Mouse (Mus musculus): ENCODE data around the gene Pfas.
A peak's percentile ranks its signal among the peaks of the same experiment; 100 is the strongest.
"Not testable (repeated sequence)": the region's sequence is repeated elsewhere in the genome, so short reads cannot be mapped to it uniquely, and the experiment has no call there.

Gene Pfas

GRCm38 (mm10) chr11:68967337-68968282 is 40.6 kb downstream of the Pfas start, which contains the start of gene Slc25a35:
Gene Slc25a35, plus strand, starts transcription at chr11:68968131.
- DNase-seq = peak; percentile 93

- DNase-seq = no peak
Observed at GRCm38 (mm10) chr11:68966554-68966953, 41.7 kb downstream of the Pfas start.

- DNase-seq = peak; percentile 78
Observed at GRCm38 (mm10) chr11:68965845-68966244, 42.4 kb downstream of the Pfas start.

GRCm38 (mm10) chr11:68965050-68965449 is 43.2 kb downstream of the Pfas start:
- DNase-seq = no peak

GRCm38 (mm10) chr11:68963405-68963804 is 44.9 kb downstream of the Pfas start:
- DNase-seq = no peak

GRCm38 (mm10) chr11:68962159-68962558 is 46.1 kb downstream of the Pfas start:
- DNase-seq = not testable (repeated sequence)

- DNase-seq = no peak
Observed at GRCm38 (mm10) chr11:68961596-68961995, 46.7 kb downstream of the Pfas start.

GRCm38 (mm10) chr11:68957971-68958370 is 50.3 kb downstream of the Pfas start:
- DNase-seq = no peak

GRCm38 (mm10) chr11:68957308-68957707 is 51.0 kb downstream of the Pfas start, which contains the start of gene Arhgef15:
Gene Arhgef15, minus strand, starts transcription at chr11:68957480.
- no peak for DNase-seq

- DNase-seq = no peak
Observed at GRCm38 (mm10) chr11:68956697-68957096, 51.6 kb downstream of the Pfas start.

GRCm38 (mm10) chr11:68956107-68956506 is 52.2 kb downstream of the Pfas start:
- no peak for DNase-seq

GRCm38 (mm10) chr11:68955473-68955872 is 52.8 kb downstream of the Pfas start:
- DNase-seq = no peak

- peak; percentile 42 for DNase-seq
Observed at GRCm38 (mm10) chr11:68954408-68954807, 53.9 kb downstream of the Pfas start.

GRCm38 (mm10) chr11:68953903-68954302 is 54.4 kb downstream of the Pfas start:
- DNase-seq = peak; percentile 21

- peak; percentile 79 for DNase-seq
Observed at GRCm38 (mm10) chr11:68947542-68947993, 60.7 kb downstream of the Pfas start.

GRCm38 (mm10) chr11:68946806-68947440 is 61.3 kb downstream of the Pfas start:
- DNase-seq = peak; percentile 62

- DNase-seq = no peak
Observed at GRCm38 (mm10) chr11:68946001-68946400, 62.3 kb downstream of the Pfas start.

GRCm38 (mm10) chr11:68945245-68945644 is 63.0 kb downstream of the Pfas start:
- DNase-seq = no peak

- DNase-seq = no peak
Observed at GRCm38 (mm10) chr11:68942731-68943130, 65.5 kb downstream of the Pfas start.

GRCm38 (mm10) chr11:68940516-68940915 is 67.7 kb downstream of the Pfas start:
- no peak for DNase-seq

GRCm38 (mm10) chr11:68939451-68940304 is 68.6 kb downstream of the Pfas start:
- DNase-seq = peak; percentile 98

- not testable (repeated sequence) for DNase-seq
Observed at GRCm38 (mm10) chr11:68936951-68937350, 71.3 kb downstream of the Pfas start.

Measured in retina, postnatal 1 day (tissue).